Mouse (Mus musculus): ENCODE measurements around the gene Cwc27. TPM values are rescaled to one million over a fixed set of nuclear protein-coding genes. Genes with fewer than 3 reads are reported as not detected.

Cwc27 gene
- polyA plus RNA-seq, 1 experiment = 13.1 TPM

DNA sequence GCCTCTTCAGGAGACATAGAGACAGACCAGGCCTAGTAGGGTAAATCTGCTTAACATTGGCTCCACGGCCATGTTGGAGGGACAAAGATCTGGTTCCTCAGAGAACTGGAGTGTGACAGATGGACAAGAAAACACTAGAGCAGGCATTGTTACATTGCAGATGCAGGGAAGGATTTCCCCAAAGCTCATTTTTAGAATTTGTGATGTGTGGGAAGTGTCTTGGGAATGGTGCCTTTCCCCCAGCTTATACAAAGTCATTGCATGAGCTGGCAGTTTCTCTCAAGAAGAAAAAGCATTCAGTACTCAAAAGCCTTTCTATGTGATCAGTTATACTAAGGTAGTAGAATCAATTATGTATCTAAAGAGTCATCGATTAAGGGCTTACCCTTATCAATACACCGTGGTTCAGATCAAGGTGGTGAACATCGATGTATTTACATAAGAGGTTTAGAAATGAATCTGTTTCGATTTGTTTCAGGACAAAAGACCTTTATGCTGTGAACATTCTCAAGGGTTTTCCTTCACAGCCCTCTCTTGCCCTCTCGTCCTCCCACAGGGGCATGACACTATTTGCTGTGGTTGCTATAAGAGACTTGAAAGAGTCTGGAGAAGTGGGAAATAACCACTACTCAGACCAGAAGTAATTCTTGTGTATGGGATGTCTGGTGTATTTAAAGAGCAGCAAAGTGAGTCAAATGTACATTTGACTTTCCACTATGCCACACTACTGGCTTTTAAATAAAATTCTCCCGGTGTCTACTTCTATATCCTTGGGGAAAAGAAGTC is 197.2 kb downstream of the Cwc27 start:
- peaks cover 3% of the 10 kb centered on the region; the same call in 1 of the 2 replicates for H3K4me1 ChIP-seq (ENCODE audit: control insufficient read depth, insufficient read depth, insufficient read length, low read length)

DNA sequence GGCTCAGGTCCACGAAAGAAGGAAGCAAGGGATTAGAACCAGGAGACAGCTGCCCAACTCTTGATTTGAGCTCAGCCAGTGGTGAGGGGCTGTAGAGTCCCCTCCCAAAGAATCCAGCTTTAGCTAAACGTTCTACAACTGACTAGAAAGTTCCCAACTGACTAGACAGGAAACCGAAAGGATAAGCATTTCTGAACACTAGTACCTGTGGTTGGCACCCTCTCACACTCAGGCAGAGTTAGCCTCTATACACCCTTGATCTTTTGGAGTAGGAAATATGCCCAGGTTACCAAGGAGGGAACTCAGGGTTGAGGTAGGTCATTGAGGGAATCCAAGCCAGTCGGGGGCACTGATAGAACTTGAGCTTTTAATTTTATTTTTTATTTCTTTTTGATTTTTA is 199.7 kb downstream of the Cwc27 start:
- Histone ChIP-seq H3K27ac (replicated peaks; ENCODE audit: low read depth, low read length) (no peak overlapping the region), H3K4me3 (ENCODE audit: insufficient read depth, low read depth, low read length) (no peak overlapping the region), H3K4me1 (ENCODE audit: control insufficient read depth, insufficient read depth, insufficient read length, low read length) (peaks cover 3% of the 10 kb centered on the region; the same call in 1 of the 2 replicates)

More for the DNA sequence above, 197.2 kb downstream of the Cwc27 start:
- Histone ChIP-seq H3K27ac (replicated peaks; ENCODE audit: low read depth, low read length) (no peak overlapping the region), H3K4me3 (ENCODE audit: insufficient read depth, low read depth, low read length) (no peak overlapping the region)

DNA sequence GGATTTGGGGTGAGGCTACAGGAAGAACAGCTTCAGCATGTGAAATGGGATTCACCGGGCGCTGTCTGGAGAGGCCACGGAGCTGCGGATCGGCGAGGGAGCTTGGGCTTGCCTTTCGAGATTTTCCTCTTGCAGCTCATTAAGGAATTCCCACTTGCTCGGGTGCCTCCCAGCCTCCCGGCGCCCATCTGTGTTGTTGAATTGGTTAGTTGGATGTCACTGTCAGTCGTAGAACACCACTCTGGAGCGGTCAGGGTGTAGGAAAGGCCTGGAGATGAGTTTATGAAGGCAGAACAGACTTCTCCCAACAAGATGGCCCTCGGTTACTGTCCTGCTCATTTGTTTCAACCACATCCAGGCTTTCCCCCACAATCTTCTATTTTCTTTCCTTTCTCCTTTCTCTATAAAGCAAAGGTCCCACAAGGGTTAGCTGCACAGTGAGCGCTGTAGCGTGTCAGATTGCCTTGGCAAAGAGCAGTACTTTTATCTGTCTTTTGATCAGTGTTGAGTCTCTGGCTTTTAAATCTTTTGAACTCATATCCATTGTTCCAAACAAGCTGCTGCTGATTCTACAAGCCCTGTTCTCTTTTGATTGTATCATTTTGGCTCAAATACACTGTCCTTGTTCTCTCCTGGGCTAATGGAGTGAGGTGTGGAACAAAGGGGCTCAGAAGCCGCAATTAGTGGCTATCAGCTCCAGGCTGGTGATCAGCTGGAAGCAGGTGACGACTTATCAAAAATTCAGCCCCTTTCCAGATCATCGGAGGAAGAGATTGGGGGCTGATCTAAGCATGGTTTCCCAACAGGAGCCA is 200.7 kb downstream of the Cwc27 start:
- no peak overlapping the region for H3K4me3 ChIP-seq (ENCODE audit: insufficient read depth, low read depth, low read length)
- H3K4me1 ChIP-seq (ENCODE audit: control insufficient read depth, insufficient read depth, insufficient read length, low read length) = peaks cover 3% of the 10 kb centered on the region; the same call in 1 of the 2 replicates
- H3K27ac ChIP-seq (replicated peaks; ENCODE audit: low read depth, low read length) = no peak overlapping the region

DNA sequence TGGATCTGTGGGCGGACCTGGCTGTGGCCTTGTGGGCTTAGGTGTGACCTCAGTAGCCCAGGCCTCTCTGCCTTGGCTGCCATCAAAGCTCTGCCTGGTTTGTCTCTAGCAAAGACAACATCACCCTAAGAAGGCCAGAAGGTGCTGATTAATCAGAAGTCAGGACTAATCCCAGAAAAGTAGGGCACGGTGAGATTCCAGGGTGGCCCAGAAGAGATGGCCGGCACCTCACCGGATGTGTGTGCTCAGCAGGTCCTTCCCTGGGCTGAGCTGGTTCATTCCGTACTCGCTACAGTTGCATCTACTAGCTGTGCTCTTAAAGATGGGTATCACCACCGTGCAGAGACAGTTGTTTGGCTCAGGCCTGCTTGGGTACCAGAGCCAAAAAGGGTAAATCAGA is 201.8 kb downstream of the Cwc27 start:
- Histone ChIP-seq H3K4me3 (ENCODE audit: insufficient read depth, low read depth, low read length) (no peak overlapping the region), H3K27ac (replicated peaks; ENCODE audit: low read depth, low read length) (no peak overlapping the region), H3K4me1 (ENCODE audit: control insufficient read depth, insufficient read depth, insufficient read length, low read length) (peaks cover 3% of the 10 kb centered on the region; the same call in 1 of the 2 replicates)

- H3K4me1 ChIP-seq (ENCODE audit: control insufficient read depth, insufficient read depth, insufficient read length, low read length) = no peaks in the 10 kb centered on the region
- H3K27ac ChIP-seq (replicated peaks; ENCODE audit: low read depth, low read length) = peak overlapping the region; percentile 64
- H3K4me3 ChIP-seq (ENCODE audit: insufficient read depth, low read depth, low read length) = 0 out of 2 replicates have a peak overlapping the region, but pooled peaks have one; percentile 27
Measured at GRCm38 (mm10) chr13:104611296-104611695, 205.6 kb downstream of the Cwc27 start.

GRCm38 (mm10) chr13:104610210-104611111 is 206.5 kb downstream of the Cwc27 start:
- Histone ChIP-seq H3K4me3 (ENCODE audit: insufficient read depth, low read depth, low read length) (peak overlapping the region; percentile 27), H3K27ac (replicated peaks; ENCODE audit: low read depth, low read length) (peak overlapping the region; percentile 66), H3K4me1 (ENCODE audit: control insufficient read depth, insufficient read depth, insufficient read length, low read length) (no peaks in the 10 kb centered on the region)

DNA sequence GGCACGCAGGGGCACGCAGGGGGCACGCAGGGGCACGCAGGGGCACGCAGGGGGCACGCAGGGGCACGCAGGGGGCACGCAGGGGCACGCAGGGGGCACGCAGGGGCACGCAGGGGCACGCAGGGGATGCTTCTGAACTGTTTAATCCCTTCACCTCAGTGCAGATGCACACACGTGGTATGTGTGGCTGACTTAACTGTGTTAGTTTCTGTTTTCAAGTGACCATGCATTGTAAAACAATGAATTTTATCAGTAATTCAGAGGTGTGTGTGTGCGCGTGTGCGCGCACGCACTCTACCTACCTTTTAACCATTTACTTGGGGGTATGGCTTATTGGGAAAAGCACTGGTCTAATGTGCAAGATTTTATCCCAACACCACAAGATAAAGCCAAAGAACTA is 208.4 kb downstream of the Cwc27 start:
- no peaks in the 10 kb centered on the region for H3K4me1 ChIP-seq (ENCODE audit: control insufficient read depth, insufficient read depth, insufficient read length, low read length)
- no peak overlapping the region for H3K4me3 ChIP-seq (ENCODE audit: insufficient read depth, low read depth, low read length)
- H3K27ac ChIP-seq (replicated peaks; ENCODE audit: low read depth, low read length) = no peak overlapping the region

DNA sequence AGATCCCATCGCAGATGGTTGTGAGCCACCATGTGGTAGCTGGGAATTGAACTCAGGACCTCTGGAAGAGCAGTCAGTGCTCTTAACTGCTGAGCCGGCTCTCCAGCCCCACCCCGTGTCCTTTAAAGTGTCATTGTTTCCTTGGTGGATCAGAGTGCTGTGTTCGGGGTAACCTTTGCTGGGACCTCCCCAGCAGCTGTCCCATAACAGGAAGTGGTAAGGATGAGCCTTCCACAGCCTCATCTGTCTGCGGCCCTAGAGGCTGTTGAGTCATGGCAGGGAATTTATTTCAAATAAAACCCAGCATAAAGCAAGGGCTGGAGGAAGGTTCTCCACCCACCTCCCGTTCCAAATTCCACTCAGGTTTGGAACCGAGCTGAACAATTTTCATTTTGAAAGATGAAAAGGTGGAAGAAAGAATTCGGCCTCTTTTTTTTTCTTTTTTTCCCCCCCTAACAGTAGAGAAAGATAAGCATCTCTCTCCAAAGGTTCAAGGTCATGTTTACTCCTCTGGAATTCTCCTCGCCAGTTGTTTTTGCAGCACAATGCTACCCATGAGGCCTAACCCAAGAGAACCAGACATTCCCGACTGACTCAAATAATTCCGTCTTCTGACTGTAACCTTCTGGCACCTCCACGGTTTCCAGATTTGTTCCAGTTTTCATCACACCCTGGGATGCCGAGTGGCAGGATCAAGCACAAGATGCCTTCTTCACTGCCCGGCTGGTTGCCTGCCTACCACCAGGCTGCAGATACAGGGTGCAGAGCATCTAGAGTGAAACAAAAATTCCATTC is 210.0 kb downstream of the Cwc27 start:
- Histone ChIP-seq H3K4me3 (ENCODE audit: insufficient read depth, low read depth, low read length) (no peak overlapping the region), H3K4me1 (ENCODE audit: control insufficient read depth, insufficient read depth, insufficient read length, low read length) (no peaks in the 10 kb centered on the region), H3K27ac (replicated peaks; ENCODE audit: low read depth, low read length) (no peak overlapping the region)

GRCm38 (mm10) chr13:104605111-104605510 is 211.8 kb downstream of the Cwc27 start:
- Histone ChIP-seq H3K27ac (replicated peaks; ENCODE audit: low read depth, low read length) (no peak overlapping the region), H3K4me3 (ENCODE audit: insufficient read depth, low read depth, low read length) (no peak overlapping the region), H3K4me1 (ENCODE audit: control insufficient read depth, insufficient read depth, insufficient read length, low read length) (no peaks in the 10 kb centered on the region)

GRCm38 (mm10) chr13:104602197-104602596 is 214.7 kb downstream of the Cwc27 start:
- no peak overlapping the region for H3K27ac ChIP-seq (replicated peaks; ENCODE audit: low read depth, low read length)
- H3K4me1 ChIP-seq (ENCODE audit: control insufficient read depth, insufficient read depth, insufficient read length, low read length) = no peaks in the 10 kb centered on the region
- H3K4me3 ChIP-seq (ENCODE audit: insufficient read depth, low read depth, low read length) = no peak overlapping the region

- Histone ChIP-seq H3K27ac (replicated peaks; ENCODE audit: low read depth, low read length) (no peak overlapping the region), H3K4me3 (ENCODE audit: insufficient read depth, low read depth, low read length) (no peak overlapping the region)
Measured at GRCm38 (mm10) chr13:104601783-104602182, 215.2 kb downstream of the Cwc27 start.

GRCm38 (mm10) chr13:104596199-104596598 is 220.7 kb downstream of the Cwc27 start:
- H3K27ac ChIP-seq (replicated peaks; ENCODE audit: low read depth, low read length) = no peak overlapping the region
- no peaks in the 10 kb centered on the region for H3K4me1 ChIP-seq (ENCODE audit: control insufficient read depth, insufficient read depth, insufficient read length, low read length)
- no peak overlapping the region for H3K4me3 ChIP-seq (ENCODE audit: insufficient read depth, low read depth, low read length)

More at GRCm38 (mm10) chr13:104601783-104602182, 215.2 kb downstream of the Cwc27 start:
- no peaks in the 10 kb centered on the region for H3K4me1 ChIP-seq (ENCODE audit: control insufficient read depth, insufficient read depth, insufficient read length, low read length)

GRCm38 (mm10) chr13:104594820-104595351 is 222.1 kb downstream of the Cwc27 start:
- Histone ChIP-seq H3K4me3 (ENCODE audit: insufficient read depth, low read depth, low read length) (no peak overlapping the region), H3K4me1 (ENCODE audit: control insufficient read depth, insufficient read depth, insufficient read length, low read length) (no peaks in the 10 kb centered on the region; the same call in 1 of the 2 replicates), H3K27ac (replicated peaks; ENCODE audit: low read depth, low read length) (no peak overlapping the region)

DNA sequence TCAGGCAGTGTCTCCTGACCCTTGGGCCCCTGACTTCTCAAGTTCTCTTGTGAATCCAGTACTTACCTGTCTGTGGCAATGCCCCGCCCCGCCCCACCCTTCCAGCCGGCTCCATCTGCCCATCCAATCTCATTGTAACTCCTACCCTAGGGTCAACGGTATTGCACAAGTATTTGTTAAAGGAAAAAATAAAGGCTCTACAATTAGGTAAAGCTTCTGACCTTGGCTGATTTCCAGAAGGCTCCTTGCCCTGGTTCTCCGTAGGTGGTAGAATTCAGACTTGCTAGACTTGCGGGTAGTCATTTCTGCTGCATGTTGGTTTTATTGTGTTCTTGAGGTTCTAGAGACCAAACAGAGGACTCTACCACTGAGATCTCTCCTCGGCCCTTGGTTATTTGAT is 226.0 kb downstream of the Cwc27 start:
- no peak overlapping the region for H3K4me3 ChIP-seq (ENCODE audit: insufficient read depth, low read depth, low read length)
- H3K4me1 ChIP-seq (ENCODE audit: control insufficient read depth, insufficient read depth, insufficient read length, low read length) = peaks cover 3% of the 10 kb centered on the region
- H3K27ac ChIP-seq (replicated peaks; ENCODE audit: low read depth, low read length) = no peak overlapping the region

All from brown adipose tissue, adult 24 weeks (tissue).